Mouse (Mus musculus) testis, adult 2 months (tissue): Measurements from ENCODE around the gene Slc7a8.

Source experiments
- CTCF ChIP-seq: fragments of 200-500 bp; IDR thresholded peaks from 2 replicates; pipeline ENCODE4 v1.5.1; 2012; ENCODE audit warnings: low read depth, mild to moderate bottlenecking, inconsistent platforms, low read length, moderate library complexity; ENCODE audit not compliant: control insufficient read depth, insufficient read depth, insufficient replicate concordance
- POLR2A ChIP-seq: fragments of 200-500 bp; IDR thresholded peaks from 2 replicates; pipeline ENCODE4 v1.6.1; 2012; ENCODE audit warnings: low read depth, mild to moderate bottlenecking, inconsistent platforms, low read length, moderate library complexity; ENCODE audit not compliant: control insufficient read depth

GRCm38 (mm10) chr14:54756382-54756781 lies 25.4 kb downstream of the Slc7a8 start:
- TF ChIP-seq POLR2A (no peak), CTCF (no peak)
